Mouse (Mus musculus): ENCODE measurements around the gene Shbg.
"Not testable (repeated sequence)": the region's sequence is repeated elsewhere in the genome, so short reads cannot be mapped to it uniquely, and the experiment has no call there.

Gene Shbg

GRCm38 (mm10) chr11:69629802-69630201 is 12.1 kb upstream of the Shbg start:
- DNase-seq: no peak

DNA sequence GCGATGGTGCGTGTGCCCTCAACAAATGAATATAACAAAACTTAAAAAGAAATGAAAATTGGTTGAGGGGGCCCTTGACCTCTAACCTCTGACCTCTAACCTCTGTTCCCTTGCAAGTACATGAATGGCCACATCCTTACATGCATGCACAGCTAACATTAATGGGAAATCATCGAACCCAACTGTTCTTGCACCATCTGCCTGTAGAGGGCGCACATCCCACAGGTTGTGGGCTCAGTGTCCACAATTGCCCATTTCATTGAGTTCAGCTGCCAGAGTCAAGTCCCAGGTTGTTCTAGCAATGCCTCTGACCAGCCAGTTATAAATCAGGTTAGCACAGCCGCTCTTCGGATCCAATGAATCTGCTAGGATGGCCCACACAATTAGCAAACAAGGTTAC is 10.6 kb upstream of the Shbg start:
- DNase-seq: peak; percentile 72

DNA sequence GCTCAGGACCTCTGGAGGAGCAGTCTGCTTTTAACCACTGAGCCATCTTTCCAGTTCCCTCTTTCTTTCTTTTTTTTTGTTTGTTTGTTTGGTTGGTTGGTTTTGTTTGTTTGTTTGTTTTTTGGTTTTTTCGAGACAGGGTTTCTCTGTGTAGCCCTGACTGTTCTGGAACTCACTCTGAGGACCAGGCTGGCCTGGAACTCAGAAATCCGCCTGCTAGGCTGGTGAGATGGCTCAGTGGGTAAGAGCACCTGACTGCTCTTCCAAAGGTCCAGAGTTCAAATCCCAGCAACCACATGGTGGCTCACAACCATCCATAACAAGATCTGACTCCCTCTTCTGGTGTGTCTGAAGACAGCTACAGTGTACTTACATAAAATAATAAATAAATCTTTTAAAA is 6.6 kb upstream of the Shbg start:
- DNase-seq: not testable (repeated sequence)

DNA sequence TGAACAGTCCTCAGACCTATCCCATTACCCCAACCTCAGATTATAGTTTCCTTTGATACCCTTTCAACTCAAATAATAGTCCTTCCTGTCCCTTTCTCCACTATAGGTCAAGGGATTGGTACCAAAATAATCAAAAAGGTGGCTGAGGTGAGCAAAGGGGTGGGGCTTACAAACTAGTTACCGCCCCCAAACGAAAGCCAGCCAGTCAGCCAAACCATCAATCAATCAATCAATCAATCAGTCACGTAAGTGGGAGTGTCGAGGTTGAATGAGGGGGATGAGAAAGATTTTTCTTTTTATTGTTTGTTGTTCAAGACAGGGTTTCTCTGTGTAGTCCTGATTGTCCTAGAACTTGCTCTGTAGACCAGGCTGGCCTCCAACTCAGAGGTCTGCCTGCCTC is 5.3 kb upstream of the Shbg start:
- DNase-seq: no peak

- no peak for DNase-seq
Observed at GRCm38 (mm10) chr11:69622406-69622805, 4.7 kb upstream of the Shbg start.

DNA sequence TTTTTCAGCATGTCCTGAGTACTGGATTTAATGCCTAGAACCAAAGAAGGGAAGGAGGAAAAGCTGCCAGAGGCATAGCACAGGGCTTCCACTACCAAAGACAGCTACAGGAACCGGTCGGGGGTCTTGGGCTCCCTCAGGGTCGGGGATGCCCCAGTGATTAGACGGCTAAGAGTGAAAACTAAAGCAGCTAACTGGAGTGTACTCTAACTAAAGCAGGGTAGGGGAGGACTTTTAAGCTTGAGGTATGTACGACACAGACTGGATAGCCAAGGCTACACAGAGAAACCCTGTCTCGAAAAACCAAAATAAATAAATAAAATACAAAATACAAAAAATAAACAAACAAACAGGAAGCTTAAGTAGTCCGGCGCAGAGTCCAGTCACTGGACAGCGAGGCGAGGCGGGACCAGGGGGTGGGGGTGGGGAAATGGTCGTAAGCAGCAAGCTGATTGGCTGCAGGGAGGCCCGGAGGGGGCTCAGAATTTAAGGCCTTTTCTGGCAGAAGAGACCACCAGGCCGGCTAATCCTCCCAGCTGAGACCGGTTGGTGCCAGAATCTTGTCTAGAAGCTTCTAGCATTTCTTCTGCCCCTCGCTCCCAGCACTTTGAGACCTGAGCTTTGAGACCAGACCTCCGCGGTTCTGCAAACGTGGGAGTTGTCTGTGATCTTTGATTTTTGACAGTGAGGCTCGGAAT is 4.0 kb upstream of the Shbg start, which contains the start of gene Sat2:
TSS of gene Sat2 (plus strand) at position 454 of the 698 bp plus-strand sequence.
- peak; percentile 57 for DNase-seq

- DNase-seq: no peak
Observed at GRCm38 (mm10) chr11:69620394-69621081, 2.8 kb upstream of the Shbg start.

DNA sequence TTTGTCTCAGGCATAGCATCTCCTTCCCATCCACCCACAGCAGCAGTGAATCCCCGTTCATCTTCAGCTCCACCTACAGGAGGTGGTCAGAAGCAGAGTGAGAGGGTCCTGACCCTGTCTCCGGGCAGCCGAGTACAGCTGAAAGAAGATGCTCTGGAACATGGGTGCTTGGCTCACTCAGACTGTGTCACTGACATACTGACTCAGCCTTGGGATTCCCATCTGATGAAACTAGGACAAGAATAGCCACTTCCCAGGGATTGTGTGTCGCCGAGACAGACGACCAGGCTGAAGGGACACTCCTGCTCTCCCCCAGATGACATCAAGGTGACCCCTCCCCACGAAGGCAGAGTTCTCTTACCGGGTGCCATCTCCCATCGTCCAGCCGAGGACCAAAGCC is 924 bp downstream of the Shbg start:
- DNase-seq: no peak

DNA sequence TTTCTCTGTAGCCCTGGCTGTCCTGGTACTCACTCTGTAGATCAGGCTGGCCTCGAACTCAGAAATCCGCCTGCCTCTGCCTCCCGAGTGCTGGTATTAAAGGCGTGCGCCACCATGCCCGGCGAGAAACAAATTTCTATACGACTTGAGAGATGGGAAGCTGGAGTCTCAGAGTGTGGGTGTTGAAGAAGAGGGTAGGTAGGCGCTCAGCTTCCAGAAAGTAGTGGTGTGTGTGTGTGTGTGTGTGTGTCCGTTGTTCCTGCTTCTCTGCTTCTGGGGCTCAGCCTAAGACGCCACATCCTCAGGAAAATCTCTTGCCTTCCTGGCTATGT is 3.5 kb downstream of the Shbg start:
- not testable (repeated sequence) for DNase-seq

DNA sequence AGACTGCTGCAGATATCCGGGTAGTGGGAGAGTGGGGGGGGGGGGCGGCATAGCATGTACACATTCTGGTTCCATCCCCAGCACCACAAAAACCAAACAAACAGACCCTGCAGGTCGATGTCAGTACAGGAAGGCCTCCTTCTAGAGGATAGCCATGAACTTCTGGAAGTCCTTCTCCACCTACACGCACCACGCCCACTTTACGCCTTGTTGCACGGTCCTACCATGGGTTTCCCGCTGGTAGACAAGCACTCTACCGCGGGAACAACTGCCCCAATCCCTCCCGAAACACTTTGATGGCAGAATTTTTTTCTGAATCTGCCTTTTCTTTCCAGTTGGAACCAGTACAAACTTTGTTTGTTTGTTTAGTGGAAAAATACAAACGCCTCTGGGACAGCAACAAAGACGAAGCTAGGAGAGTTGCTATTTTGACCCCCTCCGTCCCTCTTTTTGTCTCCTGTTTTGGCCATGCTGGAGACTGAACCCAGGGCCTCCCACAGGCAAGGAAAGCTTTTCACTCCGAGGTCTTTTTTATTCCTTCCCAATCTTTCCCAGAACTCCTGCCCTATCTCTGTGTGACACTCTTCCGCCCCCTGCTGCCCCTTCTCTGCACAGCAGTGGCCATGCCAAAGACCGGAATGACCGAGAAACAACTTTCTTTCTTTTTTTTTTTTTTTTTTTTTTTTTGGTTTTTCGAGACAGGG is 4.0 kb downstream of the Shbg start:
- peak; percentile 83 for DNase-seq

GRCm38 (mm10) chr11:69610899-69611298 is 6.8 kb downstream of the Shbg start:
- no peak for DNase-seq

- no peak for DNase-seq
Observed at GRCm38 (mm10) chr11:69609416-69609815, 8.3 kb downstream of the Shbg start.

- no peak for DNase-seq
Observed at GRCm38 (mm10) chr11:69608525-69608924, 9.2 kb downstream of the Shbg start.

DNA sequence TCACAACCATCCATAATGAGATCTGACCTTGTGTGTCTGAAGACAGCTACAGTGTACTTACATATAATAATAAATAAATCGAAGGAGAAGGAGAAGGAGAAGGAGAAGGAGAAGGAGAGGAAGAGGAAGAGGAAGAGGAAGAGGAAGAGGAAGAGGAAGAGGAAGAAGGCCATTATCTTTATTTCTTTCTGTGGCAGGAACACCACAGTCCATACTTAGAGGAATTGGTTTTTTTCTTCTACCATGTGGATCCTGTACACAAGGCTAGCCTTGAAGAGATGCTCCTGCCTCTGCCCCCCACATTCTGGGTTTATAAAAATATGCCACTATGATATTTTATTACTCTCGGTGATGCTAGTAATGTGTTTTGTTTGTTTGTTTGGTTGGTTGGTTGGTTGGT is 10.9 kb downstream of the Shbg start:
- DNase-seq: no peak

DNA sequence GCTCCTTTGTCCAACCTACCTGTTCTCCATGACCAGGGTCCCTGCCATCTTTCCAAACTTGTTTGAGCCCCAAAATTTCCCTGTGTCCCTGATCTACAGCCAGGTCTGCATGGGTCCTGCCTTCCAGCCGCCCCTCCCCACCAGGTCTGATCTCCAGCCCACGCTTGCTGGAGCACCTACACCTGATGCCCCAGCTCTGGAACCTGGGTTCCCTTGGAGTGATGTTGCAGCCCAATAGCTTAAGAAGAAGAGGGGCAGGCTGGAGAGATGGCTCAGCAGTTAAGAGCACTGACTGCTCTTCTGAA is 11.3 kb downstream of the Shbg start:
- no peak for DNase-seq

- peak; percentile 57 for DNase-seq
Observed at GRCm38 (mm10) chr11:69605726-69606490, 11.8 kb downstream of the Shbg start, which contains the start of gene Atp1b2. Gene Atp1b2, minus strand, starts transcription at chr11:69605942.

DNA sequence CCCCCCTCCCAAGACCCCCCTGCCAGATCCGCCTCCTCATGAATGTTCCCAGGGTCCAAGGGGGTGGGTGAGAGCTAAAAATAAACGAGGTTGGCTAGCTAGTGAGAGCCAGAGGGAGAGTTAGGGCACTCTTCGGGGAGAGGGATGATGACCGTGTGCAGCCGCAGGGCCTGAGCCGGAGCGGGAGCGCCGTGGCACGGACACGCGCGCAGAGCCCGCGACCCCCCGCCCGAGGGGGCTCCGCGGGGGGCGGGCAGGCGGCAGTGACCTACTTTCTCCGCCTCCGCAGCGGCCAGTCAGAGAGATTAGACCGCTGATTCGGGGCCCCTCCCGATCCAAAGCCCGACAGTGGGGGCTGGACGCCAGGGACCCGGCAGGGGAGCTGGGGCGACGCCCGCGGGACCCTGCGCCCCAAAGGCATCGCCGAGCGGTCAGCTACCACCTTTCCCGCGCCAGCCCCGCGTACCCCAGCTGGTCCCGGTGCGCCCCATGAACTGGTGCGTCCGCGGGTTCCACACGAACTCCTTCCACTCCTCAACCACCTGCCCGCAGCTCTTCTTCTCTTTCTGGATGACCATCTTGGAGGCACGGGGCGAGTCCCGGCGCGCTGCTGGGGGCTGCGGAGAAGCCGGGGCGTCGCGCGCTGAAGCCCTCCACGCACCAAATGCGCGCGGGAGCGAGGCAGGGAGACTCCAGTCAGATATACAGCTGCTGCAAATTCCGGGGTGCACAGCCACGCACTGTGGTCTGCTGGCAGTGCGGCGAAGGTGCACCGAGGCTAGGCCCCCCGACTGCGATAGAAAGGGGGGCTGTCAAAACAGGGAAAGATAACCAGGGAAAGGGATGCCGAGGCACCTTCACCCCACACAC is 12.7 kb downstream of the Shbg start:
- DNase-seq: no peak

DNA sequence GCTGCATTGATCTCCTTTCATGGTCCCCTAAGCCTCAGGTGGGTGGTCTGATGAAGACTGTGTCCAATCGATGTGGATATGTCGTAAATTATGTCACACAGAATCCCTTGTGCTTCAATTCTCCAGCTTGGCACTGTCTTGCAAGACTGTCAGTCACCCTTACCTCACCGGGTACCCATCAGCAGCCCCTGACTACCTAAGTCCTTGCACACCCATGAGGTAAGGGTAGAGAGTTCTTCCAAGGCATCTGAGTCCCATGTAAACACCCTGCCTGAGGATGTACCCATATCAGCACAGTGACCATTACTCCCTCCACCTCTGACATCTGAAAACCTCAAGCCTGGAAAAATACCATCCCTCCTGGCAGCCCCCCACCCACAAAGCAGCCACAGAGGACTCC is 13.4 kb downstream of the Shbg start:
- DNase-seq: no peak

GRCm38 (mm10) chr11:69603516-69603915 is 14.2 kb downstream of the Shbg start:
- DNase-seq: no peak

GRCm38 (mm10) chr11:69601768-69602167 is 15.9 kb downstream of the Shbg start:
- DNase-seq: no peak

DNA sequence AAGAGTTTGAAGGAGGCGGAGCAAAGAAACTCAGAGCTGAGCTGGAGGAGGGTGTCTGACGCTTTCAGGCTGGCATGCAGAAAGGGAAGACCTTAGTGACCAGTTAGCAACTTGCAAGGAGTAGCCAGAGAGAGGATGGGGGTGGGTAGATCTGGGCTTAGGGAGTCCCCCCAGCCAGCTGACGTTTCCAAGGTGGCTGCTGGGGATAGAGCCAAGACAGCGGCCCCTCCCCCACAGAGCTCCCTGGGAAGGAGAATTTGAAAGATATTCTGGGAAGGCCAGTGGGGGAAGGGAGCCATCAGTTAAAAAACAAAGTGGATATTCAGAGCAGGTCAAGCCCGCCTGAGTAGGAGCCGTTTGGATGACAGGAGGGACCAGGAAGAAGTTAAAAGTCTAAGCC is 17.6 kb downstream of the Shbg start:
- peak; percentile 31 for DNase-seq

- no peak for DNase-seq
Observed at GRCm38 (mm10) chr11:69599436-69599835, 18.3 kb downstream of the Shbg start.

All from kidney, adult 11 months (tissue).